ENCODE assay signal across 17 mouse cellular contexts in the genomic region with DNA sequence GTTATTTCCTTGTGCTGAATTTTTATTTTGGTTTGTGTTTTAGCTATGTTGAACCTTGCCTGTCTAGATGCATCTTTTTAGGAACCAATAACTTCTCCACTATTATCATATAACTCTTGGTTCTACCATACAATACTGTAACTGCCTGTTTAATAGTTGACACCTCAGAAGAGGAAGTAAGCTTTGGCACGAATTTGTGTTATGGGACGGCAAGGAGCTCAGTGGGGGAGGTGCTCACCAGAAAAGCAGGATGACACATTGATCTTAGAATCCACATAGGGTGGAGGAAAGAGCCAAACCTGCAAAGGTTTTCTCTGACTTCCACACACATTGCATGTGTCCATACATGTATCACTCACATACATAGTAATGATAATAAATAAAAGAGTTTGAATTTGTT.
DNase-seq lines count a peak whose midpoint lies in the region; ATAC-seq lines count a peak whose summit lies in the region.
"Had no signal": no experiment of that assay in that cellular context is flagged by ENCODE, and none has a peak within 500 bp of the region (broad histone marks: within the 10 kb centered on the region; RNA-seq: fewer than 3 reads in every experiment).

No protein-coding gene starts in this region.

- DNase-seq in 416B (ENCODE audit: low read depth) (peak; percentile 51), MEL-GATA-1-ER (ENCODE audit: extremely low read depth, low read depth) (peak; percentile 6)
- no peak for DNase-seq in layer of hippocampus, adult 18-20 months (ENCODE audit: low spot score in 2 of 2)
- no peak for DNase-seq in cerebellum, postnatal 25 days
- no peak for DNase-seq in thymus, postnatal 0 days (ENCODE audit: low spot score)
- DNase-seq: adrenal gland, adult 2 months; adrenal gland, postnatal 10 days; adrenal gland, postnatal 25 days; cerebellum, adult 11 months; cerebellum, adult 2 months; cerebellum, adult 9-10 months; cerebellum, postnatal 10 days; embryo, embryonic 11 days had no signal

- peak; percentile 53 for ATAC-seq in granulocyte monocyte progenitor cell, adult 5-6 weeks (replicated peaks; ENCODE audit: poor library complexity, severe bottlenecking)
- ATAC-seq in megakaryocyte progenitor cell, adult 5-6 weeks (replicated peaks; ENCODE audit: poor library complexity): peak; percentile 63
- ATAC-seq: forebrain, embryonic 14.5 days; forebrain, embryonic 16.5 days had no signal

Comparison
In these comparisons a context has a peak if more than half of its experiments do, and no peak if none do; other contexts are left out.
1. DNase-seq: peak in 416B (single experiment) and MEL-GATA-1-ER (single experiment); none in layer of hippocampus, adult 18-20 months (0 of 2), cerebellum, postnatal 25 days (0 of 2) and thymus, postnatal 0 days (single experiment).